Mouse (Mus musculus): ENCODE results near the gene Trmt6.
A peak's percentile ranks its signal among the peaks of the same experiment; 100 is the strongest.

The Trmt6 gene

GRCm38 (mm10) chr2:132815608-132816314 is at the start of gene Trmt6, which contains the start of gene Mcm8:
Gene Trmt6 (minus strand): TSS chr2:132816055.
Gene Mcm8 (plus strand): TSS chr2:132816141.
- DNase-seq (ENCODE audit: extremely low read depth, low read depth, low spot score): peak; percentile 91

GRCm38 (mm10) chr2:132863325-132863724 is 47.5 kb upstream of the Trmt6 start:
- no peak for DNase-seq (ENCODE audit: extremely low read depth, low read depth, low spot score)

- DNase-seq (ENCODE audit: extremely low read depth, low read depth, low spot score): no peak
Measured at GRCm38 (mm10) chr2:132861456-132861855, 45.6 kb upstream of the Trmt6 start.

GRCm38 (mm10) chr2:132860435-132860834 is 44.6 kb upstream of the Trmt6 start:
- no peak for DNase-seq (ENCODE audit: extremely low read depth, low read depth, low spot score)

GRCm38 (mm10) chr2:132856333-132856732 is 40.5 kb upstream of the Trmt6 start:
- no peak for DNase-seq (ENCODE audit: extremely low read depth, low read depth, low spot score)

GRCm38 (mm10) chr2:132853051-132853450 is 37.2 kb upstream of the Trmt6 start:
- peak; percentile 52 for DNase-seq (ENCODE audit: extremely low read depth, low read depth, low spot score)

GRCm38 (mm10) chr2:132849141-132849540 is 33.3 kb upstream of the Trmt6 start:
- DNase-seq (ENCODE audit: extremely low read depth, low read depth, low spot score): no peak

- DNase-seq (ENCODE audit: extremely low read depth, low read depth, low spot score): no peak
Measured at GRCm38 (mm10) chr2:132848361-132848760, 32.5 kb upstream of the Trmt6 start.

GRCm38 (mm10) chr2:132847581-132847980 is 31.7 kb upstream of the Trmt6 start:
- DNase-seq (ENCODE audit: extremely low read depth, low read depth, low spot score): no peak

- peak; percentile 47 for DNase-seq (ENCODE audit: extremely low read depth, low read depth, low spot score)
Measured at GRCm38 (mm10) chr2:132846407-132847358, 30.8 kb upstream of the Trmt6 start, which contains the start of gene Crls1. Gene Crls1 (plus strand): TSS chr2:132846666.

- no peak for DNase-seq (ENCODE audit: extremely low read depth, low read depth, low spot score)
Measured at GRCm38 (mm10) chr2:132841071-132841470, 25.2 kb upstream of the Trmt6 start.

GRCm38 (mm10) chr2:132802976-132803375 is 12.9 kb downstream of the Trmt6 start:
- no peak for DNase-seq (ENCODE audit: extremely low read depth, low read depth, low spot score)

- no peak for DNase-seq (ENCODE audit: extremely low read depth, low read depth, low spot score)
Measured at GRCm38 (mm10) chr2:132794204-132794586, 21.7 kb downstream of the Trmt6 start.

- no peak for DNase-seq (ENCODE audit: extremely low read depth, low read depth, low spot score)
Measured at GRCm38 (mm10) chr2:132793441-132794203, 22.2 kb downstream of the Trmt6 start.

- DNase-seq (ENCODE audit: extremely low read depth, low read depth, low spot score): no peak
Measured at GRCm38 (mm10) chr2:132784039-132784438, 31.8 kb downstream of the Trmt6 start.

- DNase-seq (ENCODE audit: extremely low read depth, low read depth, low spot score): no peak
Measured at GRCm38 (mm10) chr2:132781439-132782068, 34.3 kb downstream of the Trmt6 start.

GRCm38 (mm10) chr2:132780978-132781377 is 34.9 kb downstream of the Trmt6 start, which contains the start of gene Chgb:
Gene Chgb (plus strand): TSS chr2:132781278.
- DNase-seq (ENCODE audit: extremely low read depth, low read depth, low spot score): no peak

GRCm38 (mm10) chr2:132770822-132771221 is 45.0 kb downstream of the Trmt6 start:
- no peak for DNase-seq (ENCODE audit: extremely low read depth, low read depth, low spot score)

GRCm38 (mm10) chr2:132757911-132758310 is 57.9 kb downstream of the Trmt6 start:
- no peak for DNase-seq (ENCODE audit: extremely low read depth, low read depth, low spot score)

Measured in fat pad, adult 2 months (tissue).